Mouse (Mus musculus) T-cell, adult 2 months (primary cell): ENCODE results near the gene Sh3pxd2b.
A peak's percentile ranks its signal among the peaks of the same experiment; 100 is the strongest.

Source experiments
- DNase-seq: peaks from one replicate; pipeline ENCODE4 v3.0.0; 2022; ENCODE audit warnings: low spot score

Sh3pxd2b gene

DNA sequence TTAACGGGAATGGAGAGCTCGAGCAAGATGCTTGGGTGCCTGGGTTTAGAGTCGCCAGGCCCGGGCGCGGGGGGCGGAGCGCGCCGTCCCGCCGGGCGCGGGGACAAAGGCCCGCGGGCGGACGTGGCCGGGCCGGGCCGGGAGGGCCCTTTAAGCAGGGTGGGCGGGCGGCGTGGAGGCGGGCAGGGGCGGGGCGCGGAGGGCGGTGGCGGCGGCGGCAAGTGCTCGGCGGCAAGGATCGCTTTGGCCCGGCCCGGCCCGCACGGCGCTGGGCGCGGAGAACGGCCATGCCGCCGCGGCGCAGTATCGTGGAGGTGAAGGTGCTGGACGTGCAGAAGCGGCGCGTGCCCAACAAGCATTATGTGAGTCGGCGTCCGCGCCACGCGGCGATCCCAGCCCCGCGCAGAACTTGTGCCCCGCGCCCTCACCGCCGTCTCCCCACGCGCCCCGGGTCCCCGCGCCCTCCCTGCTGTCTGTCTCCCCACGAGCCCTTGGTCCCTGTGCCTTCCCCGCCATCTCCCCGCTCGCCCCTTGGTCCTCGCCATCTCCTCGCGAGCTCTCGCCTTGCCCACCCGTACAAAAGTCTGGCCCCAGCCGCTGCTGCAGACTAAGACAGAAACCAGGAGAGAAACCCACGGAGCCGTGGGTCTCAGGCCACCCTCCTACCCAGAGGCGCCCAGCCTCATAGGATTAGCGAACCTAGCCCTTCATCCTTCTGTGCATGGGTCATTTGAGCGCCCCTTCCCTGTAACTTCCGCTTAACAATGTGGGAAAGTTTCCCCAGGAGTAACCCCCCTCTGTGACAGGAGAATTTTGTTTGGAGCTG, at the start of gene Sh3pxd2b:
TSS of gene Sh3pxd2b (plus strand) at position 214 of the 826 bp plus-strand sequence.
- no peak for DNase-seq

DNA sequence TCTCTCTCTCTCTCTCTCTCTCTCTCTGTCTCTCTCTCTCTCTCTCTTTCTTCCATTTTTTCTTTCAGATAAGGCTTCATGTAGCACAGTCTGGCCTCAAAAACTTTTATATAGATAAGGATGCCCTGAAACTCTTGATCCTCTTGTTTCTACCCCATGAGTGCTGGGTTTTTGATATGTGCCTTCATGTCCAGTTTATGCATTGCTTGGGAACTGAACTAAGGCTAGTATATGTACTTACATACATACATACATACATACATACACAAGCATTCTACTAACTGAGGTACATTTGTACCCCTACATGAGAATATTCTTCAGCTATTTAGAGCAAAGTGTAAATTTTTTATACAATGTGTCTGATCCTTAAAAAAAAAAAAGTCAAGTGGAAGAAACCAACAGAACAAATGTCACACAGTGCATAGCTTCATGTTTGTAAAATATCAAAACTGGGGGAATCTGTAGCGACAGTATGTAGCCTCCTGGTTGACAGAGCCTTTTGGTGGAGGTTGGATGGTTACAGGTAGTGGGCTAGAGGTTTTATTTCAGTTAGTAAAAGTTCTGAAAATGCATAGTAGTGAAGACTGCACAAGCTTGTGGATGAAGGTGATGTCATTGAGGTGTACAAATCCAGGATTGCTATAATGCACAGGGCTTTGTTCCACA, 49.6 kb upstream of the Sh3pxd2b start:
- DNase-seq: no peak

DNA sequence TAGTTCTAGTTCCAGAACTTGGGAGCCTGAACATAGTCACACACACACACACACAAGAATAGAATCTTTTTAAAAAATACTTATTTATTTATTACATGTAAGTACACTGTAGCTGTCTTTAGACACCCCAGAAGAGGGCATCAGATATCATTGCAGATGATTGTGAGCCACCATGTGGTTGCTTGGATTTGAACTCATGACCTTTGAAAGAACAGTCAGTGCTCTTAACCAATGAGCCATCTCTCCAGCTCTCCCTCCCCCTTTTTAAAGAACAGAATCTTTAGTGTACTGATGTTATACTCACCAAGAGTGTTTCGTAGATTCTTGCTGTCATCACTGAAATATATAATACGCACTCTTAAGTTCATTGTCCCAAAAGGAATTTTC, 49.1 kb upstream of the Sh3pxd2b start:
- no peak for DNase-seq

DNA sequence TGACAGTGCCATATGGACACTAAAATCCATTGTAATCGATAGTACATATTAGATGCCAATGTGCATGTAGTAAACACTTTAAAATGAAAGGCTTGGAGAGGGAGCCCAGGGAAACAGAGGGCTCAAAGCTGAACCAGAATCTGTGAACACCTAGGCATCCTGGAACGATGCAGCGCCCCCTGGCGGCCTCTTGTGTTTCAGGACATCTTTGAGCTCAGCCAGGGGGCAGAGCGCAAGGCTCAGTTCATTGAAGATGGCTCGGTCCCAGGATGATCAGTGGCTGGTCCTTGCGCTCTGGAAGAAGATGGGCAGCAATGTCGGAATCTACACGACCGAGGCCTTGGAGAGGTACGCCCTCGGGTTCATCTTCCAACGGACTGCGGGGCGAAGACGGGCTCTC, 47.8 kb upstream of the Sh3pxd2b start, which contains the start of gene Hbq1a:
TSS of gene Hbq1a (plus strand) at position 205 of the 400 bp plus-strand sequence.
- peak; percentile 23 for DNase-seq

DNA sequence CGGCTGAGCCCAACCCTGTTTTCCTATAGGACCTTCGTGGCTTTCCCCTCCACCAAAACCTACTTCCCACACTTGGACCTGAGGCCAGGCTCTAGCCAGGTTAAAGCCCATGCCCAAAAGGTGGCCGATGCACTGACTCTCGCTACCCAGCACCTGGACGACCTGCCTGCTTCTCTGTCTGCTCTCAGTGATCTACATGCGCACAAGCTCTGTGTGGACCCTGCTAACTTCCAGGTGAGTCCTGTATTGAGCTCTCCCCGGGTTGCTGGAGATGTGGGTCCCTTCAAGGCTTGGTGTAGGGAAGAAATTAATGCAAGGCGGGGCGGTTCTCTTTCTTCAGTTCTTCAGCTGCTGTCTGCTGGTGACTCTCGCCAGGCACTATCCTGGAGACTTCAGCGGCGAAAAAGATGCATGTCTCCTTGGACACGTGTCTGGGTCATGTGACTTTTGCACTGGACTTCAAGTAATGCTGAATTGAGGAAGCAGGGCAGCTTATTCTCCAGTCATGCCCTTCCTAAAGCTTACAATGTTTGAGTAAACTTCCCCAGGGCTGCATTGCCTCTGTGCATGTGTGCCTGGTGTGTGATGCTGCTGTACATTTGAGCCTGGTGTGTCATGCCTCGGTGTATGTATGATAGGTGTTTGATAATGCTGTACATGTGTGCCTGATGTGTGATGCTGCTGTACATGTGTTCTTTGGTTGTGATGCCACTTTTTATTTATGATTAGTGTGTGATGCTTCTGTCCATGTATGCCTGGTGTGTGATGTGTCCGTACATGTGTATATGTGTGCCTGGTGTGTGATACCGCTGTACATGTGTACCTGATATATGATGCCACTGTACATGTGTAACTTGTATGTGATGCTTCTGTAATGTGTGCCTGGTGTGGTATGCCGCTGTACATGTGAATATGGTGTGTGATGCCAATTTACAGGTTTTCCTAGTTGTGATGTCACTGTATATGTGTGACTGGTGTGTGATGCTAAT, 47.0 kb upstream of the Sh3pxd2b start:
- DNase-seq: no peak

DNA sequence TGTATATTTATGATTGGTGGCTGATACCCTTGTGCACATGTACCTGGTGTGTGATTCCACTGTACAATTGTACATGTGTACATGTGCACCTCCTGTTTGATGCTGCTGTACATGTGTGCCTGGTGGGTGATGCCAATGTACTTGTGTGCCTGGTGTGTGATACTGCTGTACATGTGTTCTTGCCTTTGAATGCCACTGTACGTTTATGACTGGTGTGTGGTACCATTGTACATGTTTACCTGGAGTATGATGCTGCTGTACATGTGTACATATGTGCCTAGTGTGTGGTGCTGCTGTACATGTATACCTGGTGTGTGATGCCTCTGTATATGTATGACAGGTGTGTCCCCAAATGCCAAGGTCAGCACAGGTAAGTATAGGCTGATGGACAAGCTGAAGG, 46.1 kb upstream of the Sh3pxd2b start:
- DNase-seq: no peak

DNA sequence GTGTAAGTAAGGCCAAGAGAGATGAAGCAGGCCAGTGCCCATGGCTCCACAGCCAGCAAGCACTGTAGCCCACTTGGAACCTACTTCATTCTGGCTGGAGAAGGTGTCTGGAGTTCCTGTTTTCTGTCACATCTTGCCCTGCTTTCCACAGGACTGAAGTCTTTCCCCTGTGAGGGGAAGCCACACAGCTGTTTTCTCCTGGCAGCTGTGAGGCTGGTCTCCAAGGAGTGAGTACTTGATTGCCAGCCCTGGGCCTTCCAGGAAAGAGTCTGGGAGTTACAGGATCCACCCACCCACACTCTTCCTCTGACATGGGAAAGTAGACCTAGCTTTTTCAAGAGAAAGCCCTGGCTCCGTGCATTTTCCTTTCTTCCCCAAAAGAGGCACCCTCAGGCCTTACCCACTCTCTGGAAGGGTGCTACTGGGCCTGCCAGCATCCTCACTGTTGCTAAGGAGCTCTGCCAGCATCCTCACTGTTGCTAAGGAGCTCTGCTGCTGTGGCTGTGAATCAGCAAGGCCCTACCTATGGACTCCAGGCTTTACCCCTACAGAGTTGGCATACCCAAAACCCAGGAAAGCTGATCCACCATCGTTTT, 44.7 kb upstream of the Sh3pxd2b start:
- no peak for DNase-seq

DNA sequence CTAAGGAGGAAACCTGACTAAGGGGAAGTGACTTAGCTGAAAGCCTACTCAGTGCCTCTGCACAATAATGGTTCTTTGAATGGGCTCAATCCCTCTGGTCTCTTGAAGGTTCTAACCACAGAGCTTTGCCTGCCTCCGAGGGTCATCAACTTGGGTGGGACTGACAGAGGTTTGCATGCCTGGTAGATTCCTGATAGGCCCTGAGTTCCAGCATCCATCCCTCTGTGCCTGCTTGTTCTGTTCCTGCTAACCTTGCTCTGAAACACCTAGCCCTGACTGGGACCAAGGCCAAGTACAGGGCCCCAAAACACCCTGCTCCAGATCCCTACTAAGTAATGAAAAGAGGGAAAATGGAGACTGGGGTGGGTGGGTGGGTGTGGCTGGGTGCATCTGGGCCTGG, 44.2 kb upstream of the Sh3pxd2b start:
- DNase-seq: no peak

DNA sequence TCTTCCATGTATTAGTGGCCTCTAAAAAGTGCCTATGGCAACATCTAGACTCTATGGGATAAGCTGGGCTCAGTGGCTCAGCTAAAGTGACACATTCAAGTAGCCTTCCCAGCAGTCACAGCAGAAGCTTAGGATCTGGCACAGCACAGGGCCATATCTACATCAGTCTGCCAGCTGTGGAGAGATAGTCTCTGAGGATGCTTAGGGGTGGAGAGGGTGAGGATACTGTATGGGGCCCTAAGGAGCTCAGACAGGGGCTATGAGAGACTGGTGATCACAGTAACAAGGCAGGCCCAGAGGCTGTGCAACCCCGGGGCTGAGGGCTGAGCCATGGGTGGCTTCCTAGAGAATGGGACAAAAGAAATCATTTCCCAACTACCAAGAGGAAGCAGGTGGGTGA, 40.6 kb upstream of the Sh3pxd2b start:
- DNase-seq: no peak

DNA sequence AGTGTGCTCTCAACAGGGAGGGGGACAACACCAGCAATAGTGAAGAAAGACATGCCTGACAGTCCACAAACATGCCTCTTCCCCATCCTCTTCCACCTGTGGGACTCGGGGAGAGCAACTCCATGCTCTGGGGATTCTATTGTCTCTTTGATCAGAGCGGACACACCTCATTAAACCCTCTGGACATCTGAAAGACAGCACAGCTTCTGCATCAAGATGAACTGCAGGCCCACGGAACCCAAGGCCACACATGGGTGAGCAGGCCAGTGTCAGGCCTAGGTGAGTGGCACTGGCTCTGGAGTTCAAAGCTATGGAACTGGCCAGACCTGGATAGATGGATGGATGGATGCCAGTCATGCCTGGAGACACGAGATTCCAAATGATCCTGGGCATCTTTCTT, 38.2 kb upstream of the Sh3pxd2b start:
- DNase-seq: no peak

DNA sequence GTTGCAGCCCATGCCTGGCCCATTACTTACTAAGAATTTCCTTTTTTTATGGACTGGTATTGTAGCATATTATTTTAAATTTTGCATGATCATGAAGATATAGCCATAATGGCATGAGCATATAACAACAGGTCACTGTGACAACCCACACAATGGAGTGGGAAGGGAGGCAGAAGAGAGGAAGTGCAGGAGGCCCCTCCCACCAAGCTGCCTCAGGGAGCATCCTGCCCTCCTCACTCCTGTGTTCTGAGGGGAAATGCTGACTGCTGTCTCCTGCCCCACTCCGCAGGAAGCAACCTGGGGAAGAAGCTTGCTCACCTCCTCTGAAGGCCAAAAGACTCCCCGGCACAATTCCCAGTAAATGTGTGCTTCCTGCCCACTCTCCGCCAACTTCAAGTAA, 37.7 kb upstream of the Sh3pxd2b start:
- no peak for DNase-seq

DNA sequence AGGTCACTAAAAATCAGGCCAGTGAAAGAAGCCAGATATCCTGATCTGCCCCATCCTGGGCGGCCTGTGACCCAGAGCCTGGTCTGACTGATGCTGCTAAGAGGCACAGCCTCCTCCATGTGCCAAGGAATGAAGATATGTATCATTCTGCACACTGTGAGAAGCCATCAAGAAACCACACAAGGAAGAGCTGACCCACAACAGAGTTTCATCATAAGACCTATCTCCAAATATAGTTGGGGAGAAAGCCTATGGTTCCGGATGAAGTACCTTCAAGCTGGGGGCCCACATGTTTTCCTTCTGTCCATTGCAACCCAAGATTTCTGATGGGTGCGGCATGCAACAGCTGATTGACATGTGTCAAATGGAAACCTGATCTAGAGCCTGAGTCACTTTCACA, 31.6 kb upstream of the Sh3pxd2b start:
- DNase-seq: no peak

DNA sequence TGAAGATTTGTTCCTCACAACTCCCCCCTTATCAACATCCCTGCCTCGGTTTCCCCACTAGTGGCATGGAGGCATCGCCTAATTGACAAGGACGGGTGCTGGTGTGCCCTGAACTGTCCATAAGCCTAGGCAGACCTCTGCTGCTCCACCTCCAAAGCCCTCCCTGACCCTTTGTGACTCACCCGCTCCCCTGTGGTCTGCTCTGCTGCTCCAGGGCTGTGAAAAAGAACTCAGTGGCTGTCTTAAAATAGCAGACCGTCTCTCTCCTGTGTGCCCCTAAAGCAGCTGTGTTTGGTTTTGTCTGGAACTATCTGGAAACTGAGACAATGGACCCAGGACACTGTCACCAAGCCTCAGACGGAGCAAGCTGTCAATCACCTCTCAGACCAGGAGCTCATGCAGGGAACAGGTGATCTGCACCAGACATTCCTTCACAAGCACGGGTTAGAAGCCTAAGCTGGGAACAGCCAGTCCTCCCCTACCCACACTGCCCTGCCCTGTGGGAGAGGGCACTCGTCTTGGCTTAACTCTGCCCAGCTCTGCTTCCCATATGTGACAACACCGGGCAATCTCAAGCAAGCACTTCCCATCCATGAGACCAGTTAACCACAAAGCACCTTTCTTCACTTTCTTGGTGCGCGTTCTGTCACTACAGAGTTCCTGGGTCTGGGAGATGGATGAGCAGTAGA, 27.0 kb upstream of the Sh3pxd2b start:
- no peak for DNase-seq

DNA sequence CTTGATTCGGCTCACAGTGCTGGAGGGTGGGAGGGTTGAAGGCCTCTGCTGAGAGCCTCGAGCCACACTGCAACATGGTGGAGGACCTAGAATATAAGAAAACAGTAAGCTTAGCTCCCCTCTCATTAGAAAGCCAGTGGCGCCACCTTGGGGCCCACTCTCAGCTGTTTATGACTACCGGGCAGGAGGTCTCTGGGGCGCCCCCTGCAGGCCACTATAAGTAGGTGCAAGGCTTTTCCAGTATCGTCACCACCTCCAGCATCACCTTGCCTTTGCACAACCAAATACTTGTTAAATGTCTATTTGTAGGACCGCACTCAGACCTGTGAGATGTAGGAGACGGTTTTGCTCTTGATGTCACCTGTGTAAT, 26.4 kb upstream of the Sh3pxd2b start:
- DNase-seq: peak; percentile 55

DNA sequence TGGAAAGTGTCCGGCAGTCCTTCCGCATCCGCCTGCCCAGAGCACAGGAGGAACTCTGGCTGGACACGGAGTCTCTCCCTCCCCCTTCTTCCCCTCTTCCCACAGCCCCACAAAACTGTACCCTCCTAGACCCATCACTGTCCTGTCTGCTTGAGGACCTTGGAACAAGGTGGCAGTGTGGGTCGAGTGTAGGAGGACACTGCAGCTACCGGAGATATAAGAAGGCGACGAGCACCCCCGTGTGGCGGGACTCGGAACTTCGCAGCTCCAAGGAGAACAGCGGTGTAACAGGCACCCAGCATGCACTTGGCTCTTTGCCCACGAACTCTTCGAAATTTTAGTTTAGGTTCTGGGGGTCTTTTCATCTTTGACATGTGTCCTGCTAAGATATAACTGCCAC, 23.0 kb upstream of the Sh3pxd2b start:
- peak; percentile 75 for DNase-seq

DNA sequence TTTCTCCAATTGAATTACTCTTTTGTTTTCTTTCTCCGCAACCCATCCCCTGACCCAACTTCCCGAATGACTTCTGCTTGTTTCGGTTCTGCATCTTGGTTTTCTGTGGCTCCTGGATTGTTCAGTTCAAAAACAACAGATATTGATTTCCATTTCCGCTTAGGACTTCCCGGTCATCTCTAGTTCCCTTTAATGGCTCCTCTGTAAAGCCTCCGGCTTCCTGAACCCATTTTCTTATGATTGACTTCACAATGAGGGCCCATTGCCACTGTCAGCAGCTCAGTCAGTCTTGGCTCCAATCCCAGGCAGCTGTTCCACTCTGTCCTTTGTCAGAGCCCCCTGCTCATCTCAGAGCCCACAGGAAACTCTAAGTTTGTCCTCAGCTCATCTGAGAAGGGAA, 16.5 kb upstream of the Sh3pxd2b start:
- DNase-seq: no peak

DNA sequence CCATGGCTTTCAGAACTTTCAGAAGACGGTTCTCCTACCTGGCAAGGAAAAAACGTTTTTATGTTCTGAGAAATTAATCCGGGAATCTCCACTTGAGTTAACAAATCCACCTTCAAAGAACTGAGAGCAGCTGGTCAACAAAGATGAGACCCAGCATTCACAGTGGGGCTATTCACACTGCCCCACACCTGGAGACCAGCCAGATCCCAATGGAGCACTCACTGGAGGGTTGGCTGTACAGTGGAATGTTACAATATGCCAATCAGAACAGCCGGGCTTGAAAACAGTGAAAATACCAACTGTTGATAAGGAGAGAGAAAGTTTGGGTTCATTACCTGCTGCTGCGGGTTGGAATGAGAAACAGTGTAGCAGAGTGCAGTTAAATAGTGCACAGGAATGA, 15.8 kb upstream of the Sh3pxd2b start:
- no peak for DNase-seq

DNA sequence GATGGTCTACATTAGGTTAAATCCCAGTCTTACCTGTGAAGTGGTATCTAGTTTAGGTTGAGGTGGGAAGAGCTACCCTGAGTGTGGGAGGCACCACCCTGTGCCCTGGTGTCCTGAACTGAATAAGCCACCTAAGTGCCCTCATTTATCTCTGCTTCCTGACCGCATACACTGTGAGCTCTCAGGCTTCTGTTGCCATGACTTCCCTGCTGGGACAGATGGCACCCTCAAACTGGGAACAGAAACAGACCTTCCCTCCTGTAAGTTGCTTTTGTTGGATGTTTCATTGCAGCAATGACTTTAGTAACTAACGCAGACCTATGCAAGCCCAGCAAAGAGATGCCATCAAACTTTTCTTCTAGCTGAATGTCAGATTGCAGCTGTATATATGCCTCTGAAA, 14.4 kb upstream of the Sh3pxd2b start:
- no peak for DNase-seq

DNA sequence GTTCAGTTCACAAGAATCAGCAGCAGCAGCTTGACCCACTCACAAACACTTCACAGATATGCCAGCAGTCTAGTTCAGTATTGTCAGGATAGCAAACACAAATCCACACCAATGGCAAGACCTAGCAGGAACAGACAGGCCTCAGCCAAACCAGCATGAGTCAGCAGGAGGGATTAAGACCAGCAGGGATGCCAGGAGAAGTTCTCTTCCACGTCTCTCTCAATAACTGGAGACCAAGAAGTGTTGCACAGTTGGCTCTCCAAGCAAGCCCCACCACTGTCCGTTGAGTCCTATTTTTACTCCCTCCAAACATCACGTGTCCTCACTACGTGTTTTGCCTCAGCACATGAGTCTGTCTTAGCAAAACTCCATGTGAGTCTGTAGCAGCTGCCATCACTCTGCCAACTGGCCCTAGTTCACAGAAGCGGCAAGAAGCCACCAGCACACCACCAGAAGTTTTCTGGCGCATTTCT, 11.1 kb upstream of the Sh3pxd2b start:
- DNase-seq: no peak

DNA sequence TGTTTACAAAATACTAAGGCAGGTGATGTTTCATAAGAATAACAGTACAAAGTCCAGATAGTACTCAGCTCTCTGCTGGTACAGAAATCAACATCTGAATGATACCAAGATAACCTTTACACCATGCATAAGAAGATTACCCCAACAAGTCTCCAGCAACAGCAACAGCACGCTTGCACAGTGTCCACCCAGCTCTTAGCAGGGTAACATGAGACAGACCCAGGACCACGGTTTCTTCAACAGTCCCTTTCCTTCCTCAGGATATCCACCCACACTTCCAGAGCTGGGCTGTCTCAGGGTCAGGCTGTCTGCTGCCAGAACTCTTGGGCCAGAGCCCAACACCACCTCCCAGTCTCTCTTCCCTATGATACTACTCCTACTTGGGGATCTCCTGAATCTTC, 8.5 kb upstream of the Sh3pxd2b start:
- no peak for DNase-seq
